Mouse (Mus musculus): ENCODE measurements at regions not wholly inside any gene's neighbourhood (a gene's known extent, or its start where the extent isn't known, plus 50 kb on each side); places are given as distances from the start of the nearest gene placed in this dataset.

- DNase-seq (ENCODE audit: low spot score in 2 of 2): no peak
Observed at GRCm38 (mm10) chr15:61159552-61159951, 236.7 kb upstream of the A1bg start.

GRCm38 (mm10) chr15:61158041-61158545 is 235.3 kb upstream of the A1bg start:
- no peak for DNase-seq (ENCODE audit: low spot score in 2 of 2)

- peak; percentile 68 to 74 for DNase-seq (ENCODE audit: low spot score in 2 of 2)
Observed at GRCm38 (mm10) chr15:61157543-61157942, 234.7 kb upstream of the A1bg start.

GRCm38 (mm10) chr15:61155530-61155929 is 232.7 kb upstream of the A1bg start:
- DNase-seq (ENCODE audit: low spot score in 2 of 2): no peak

- DNase-seq (ENCODE audit: low spot score in 2 of 2): no peak
Observed at GRCm38 (mm10) chr15:61154166-61154565, 231.4 kb upstream of the A1bg start.

GRCm38 (mm10) chr15:61142851-61143250 is 220.0 kb upstream of the A1bg start:
- no peak for DNase-seq (ENCODE audit: low spot score in 2 of 2)

- no peak for DNase-seq (ENCODE audit: low spot score in 2 of 2)
Observed at GRCm38 (mm10) chr15:61139151-61139550, 216.3 kb upstream of the A1bg start.

- no peak for DNase-seq (ENCODE audit: low spot score in 2 of 2)
Observed at GRCm38 (mm10) chr15:61136781-61137180, 214.0 kb upstream of the A1bg start.

- DNase-seq (ENCODE audit: low spot score in 2 of 2): no peak
Observed at GRCm38 (mm10) chr15:61133316-61133715, 210.5 kb upstream of the A1bg start.

GRCm38 (mm10) chr15:61127971-61128370 is 205.2 kb upstream of the A1bg start:
- no peak for DNase-seq (ENCODE audit: low spot score in 2 of 2)

GRCm38 (mm10) chr15:61127130-61127529 is 204.3 kb upstream of the A1bg start:
- DNase-seq (ENCODE audit: low spot score in 2 of 2): no peak

GRCm38 (mm10) chr15:61116912-61117311 is 194.1 kb upstream of the A1bg start:
- no peak for DNase-seq (ENCODE audit: low spot score in 2 of 2)

GRCm38 (mm10) chr15:61109429-61110128 is 186.8 kb upstream of the A1bg start:
- DNase-seq (ENCODE audit: low spot score in 2 of 2): no peak

GRCm38 (mm10) chr15:61108957-61109356 is 186.1 kb upstream of the A1bg start:
- DNase-seq (ENCODE audit: low spot score in 2 of 2): no peak

- DNase-seq (ENCODE audit: low spot score in 2 of 2): peak; percentile 3 to 10
Observed at GRCm38 (mm10) chr15:61102421-61103412, 179.9 kb upstream of the A1bg start.

GRCm38 (mm10) chr15:61100807-61101206 is 178.0 kb upstream of the A1bg start:
- no peak for DNase-seq (ENCODE audit: low spot score in 2 of 2)

GRCm38 (mm10) chr15:61098968-61099367 is 176.2 kb upstream of the A1bg start:
- no peak for DNase-seq (ENCODE audit: low spot score in 2 of 2)

GRCm38 (mm10) chr15:61098519-61098918 is 175.7 kb upstream of the A1bg start:
- DNase-seq (ENCODE audit: low spot score in 2 of 2): no peak

GRCm38 (mm10) chr15:61096021-61096781 is 173.4 kb upstream of the A1bg start:
- DNase-seq (ENCODE audit: low spot score in 2 of 2): no peak

- DNase-seq (ENCODE audit: low spot score in 2 of 2): no peak
Observed at GRCm38 (mm10) chr15:61055017-61055609, 132.3 kb upstream of the A1bg start.

GRCm38 (mm10) chr15:61051363-61051762 is 128.6 kb upstream of the A1bg start:
- no peak for DNase-seq (ENCODE audit: low spot score in 2 of 2)

Data from spleen, postnatal 36 days (tissue).